Mouse (Mus musculus): ENCODE data around the gene Ins2.

GRCm38 (mm10) chr7:142629806-142630205, 113.4 kb downstream of the Ins2 start:
- TF ChIP-seq CTCF (conservative IDR thresholded peaks at IDR 0.05; ENCODE audit: insufficient read depth, insufficient read length, low read depth, low read length) = no peak
- no peak for TF ChIP-seq POLR2A (IDR thresholded peaks at IDR 0.05; ENCODE audit: low read depth, low read length)

Measured in kidney, adult 2 months (tissue).